Mouse (Mus musculus) monocyte, adult 5-6 weeks (primary cell): ENCODE measurements around the gene Tnfrsf1a. TPM values are rescaled to one million over a fixed set of nuclear protein-coding genes. Genes with fewer than 3 reads are reported as not detected.
A peak's percentile ranks its signal among the peaks of the same experiment; 100 is the strongest.

Experiments
- ATAC-seq: fragments of 153-309, 156-312 bp; replicated peaks from 2 replicates; pipeline ENCODE4 v1.8.0; 2017; ENCODE audit warnings: mild to moderate bottlenecking; ENCODE audit not compliant: low TSS enrichment, insufficient number of reproducible peaks, severe bottlenecking, poor library complexity, low FRiP score
- total RNA-seq: library from RNA; stranded (forward); fragments of 200-1000, 200-491, 200-594 nt; gene quantifications from 3 replicates; pipeline ENCODE4 v1.2.3, GENCODE M21; 2017

The Tnfrsf1a gene
- total RNA-seq, 1 experiment from 2014 or later, result 101 TPM

DNA sequence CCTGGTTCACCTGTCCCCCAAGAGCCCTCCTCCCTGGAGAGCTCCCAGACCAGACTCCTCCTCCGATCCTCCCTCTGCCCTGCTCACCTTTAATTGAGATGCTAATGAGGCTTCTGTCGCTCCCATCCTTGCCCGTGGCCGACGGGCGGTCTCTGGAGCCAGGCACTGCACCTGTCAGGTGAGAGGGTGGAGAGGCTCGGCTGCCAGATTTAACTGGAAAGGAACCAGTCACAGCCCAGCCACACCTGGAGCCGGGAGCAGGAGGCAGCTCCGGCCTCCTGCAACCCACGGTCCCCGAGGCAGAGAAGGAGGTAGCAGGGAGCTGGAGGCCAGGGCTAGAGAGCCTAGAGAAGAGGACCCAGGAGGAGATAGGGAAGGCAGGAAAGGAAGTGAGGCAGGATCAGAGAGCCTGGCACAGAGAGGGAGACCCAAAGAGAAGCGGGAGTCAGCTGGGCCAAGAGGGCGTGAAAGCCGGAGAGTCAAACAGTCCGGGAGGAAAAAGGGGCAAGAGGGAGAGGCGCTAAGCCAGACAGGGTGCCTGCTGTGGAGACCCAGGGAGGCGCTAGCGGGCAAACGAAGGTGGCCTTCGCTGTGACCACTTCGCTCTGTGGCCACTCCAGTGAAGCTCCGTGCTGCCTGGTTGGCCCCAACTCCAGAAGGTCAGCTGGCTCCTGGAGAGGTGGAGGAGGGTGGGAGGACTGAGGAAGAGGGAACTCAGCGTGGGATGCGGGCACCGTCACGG is 27.9 kb upstream of the Tnfrsf1a start:
- no peak for ATAC-seq

DNA sequence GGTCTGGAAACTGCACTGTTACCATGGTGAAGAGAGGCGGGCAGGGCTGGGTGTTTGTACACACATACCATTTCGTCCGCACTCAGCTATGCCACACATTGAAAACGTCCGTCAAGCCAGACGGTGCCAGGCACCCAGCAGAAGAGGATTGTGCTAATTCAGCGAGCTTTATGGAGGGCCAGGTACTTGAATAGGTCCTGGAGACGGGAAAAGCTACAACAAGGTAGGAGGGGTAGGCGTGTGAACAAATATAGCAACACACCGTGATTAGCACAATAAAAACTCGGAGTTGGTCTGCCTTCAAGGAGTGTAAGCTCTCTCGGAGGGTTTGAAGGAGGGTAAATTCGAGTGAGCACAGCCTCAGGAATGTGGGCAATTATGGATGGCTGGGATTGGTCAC is 26.4 kb upstream of the Tnfrsf1a start:
- ATAC-seq, result no peak

DNA sequence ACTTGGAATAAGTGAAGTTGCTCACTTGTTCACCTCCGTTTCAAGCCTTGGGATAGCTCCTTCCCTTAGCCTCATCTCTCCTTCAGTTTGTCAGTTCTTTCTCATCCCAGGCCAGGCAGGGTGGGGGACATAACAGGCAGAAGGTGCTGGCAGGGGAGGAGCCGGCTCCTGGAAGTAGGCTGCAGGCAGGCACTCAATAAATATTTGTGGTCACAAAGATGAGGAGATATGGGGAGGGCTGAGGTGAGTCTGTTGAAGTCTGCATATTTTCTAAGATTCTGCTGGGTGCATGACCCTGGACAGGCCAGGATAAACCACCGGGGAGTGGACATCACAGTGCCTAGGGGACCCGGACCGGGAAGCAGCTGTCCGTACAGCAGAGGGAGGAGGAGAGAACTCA is 25.6 kb upstream of the Tnfrsf1a start:
- ATAC-seq, result no peak

DNA sequence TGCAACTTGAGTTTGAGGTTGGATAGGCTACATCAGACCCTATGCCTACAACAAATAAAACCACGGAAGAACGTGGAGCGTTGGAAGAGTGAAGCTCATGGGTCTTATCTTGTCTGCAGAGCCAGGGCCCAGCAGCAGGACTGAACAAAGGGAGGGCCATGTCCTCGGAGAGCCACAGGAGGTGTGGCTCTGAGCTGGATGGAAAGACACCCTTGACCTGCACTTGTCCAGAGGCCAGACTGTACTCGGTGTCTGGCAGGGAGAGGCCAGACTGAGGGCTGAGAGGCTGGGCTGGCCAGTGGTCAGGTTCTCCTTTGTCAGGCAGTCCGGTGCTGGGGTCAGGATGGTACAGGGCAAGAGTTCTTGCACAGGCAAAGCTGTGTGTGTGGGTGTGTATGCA is 23.8 kb upstream of the Tnfrsf1a start:
- ATAC-seq, result no peak

DNA sequence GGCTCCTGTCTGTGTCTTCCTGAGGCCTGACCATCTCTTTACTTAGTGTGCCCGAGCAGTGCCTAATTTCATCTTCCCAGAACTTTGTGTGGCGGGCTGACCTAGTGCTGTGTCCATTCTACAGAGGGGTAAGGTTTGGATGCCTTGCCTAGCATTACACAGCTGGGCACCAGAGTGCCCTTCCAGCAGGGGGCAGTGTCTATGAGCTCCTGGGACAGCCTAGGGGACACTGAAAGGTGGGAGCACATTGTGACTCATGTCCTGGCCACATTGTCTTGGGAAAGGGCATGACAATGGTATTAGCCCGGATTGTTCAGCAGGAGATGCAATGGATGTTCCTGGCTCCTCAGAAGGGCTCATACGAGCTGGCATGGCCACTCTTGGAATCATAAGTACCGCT is 20.9 kb upstream of the Tnfrsf1a start:
- peak; percentile 60 for ATAC-seq

DNA sequence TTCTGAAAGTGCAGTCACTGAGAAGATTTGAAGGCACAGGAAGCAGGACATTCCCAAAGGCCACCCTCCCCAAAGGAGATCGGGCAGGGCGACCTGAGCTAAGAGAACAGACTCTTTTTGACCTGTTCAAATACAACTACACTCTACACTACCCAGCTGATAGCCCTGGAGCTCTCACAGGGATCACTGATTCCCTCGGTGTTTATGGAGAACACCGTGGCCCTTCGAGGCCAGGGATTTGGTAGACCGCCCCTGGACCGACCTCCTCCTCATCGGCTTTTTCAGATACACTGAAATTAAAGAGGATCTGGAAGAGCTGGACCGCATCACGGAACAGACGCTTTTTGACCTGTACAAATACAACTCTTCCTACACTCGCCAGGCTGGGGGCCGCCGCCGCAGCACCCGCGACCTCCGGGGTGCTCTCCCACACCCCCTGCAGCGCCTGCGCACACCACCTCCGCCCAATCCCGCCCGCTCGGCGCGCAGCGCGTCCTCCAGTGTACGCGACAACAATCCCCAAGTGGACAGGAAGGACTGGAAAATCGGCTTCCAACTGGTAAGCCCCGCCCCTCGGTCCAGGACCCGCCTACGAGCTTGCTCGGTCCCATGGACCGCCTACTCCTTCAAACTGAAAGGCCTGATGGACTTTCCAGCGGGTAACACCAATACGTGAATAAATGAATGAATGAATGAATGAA is 18.4 kb upstream of the Tnfrsf1a start:
- ATAC-seq, result 0 out of 2 replicates have a peak, but pooled peaks have one; percentile 11

DNA sequence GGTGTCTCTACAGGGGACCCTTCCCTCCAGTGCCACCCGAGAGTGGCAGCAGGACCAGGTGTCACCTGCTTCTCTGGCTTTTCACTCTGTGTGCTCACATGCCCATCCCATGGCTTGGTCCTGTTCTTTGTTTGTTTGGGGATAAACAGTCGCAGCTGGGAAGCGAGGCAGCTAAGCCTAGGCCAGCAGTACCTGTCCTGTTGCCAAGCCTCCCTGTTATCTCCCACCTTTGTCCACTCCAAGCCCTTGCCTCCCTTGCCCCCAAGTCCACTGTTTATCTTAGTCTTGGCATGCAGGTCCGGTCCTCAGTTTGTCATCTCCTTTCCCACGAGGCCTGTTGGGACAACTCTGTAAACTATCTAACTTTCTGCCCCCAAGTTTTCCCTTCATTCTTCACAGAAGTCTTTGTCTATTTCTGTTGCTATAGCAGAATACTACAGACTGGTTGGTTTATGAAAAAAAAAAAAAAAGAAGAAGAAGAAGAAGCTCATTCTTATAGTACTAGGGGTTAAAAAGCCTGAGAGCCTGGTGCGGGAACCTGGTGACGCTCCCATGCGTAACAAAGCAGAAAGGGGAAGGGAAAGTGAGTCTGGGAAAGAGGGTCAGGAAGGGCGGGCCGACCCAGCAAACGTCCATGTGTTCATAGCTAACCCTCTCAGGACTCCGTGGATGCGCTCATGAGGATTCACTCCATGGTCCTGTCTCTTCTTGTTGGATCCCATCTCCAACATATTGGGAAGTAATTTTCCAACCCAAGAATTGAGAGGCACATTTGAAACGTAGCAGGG is 15.9 kb upstream of the Tnfrsf1a start:
- ATAC-seq, result peak; percentile 77

DNA sequence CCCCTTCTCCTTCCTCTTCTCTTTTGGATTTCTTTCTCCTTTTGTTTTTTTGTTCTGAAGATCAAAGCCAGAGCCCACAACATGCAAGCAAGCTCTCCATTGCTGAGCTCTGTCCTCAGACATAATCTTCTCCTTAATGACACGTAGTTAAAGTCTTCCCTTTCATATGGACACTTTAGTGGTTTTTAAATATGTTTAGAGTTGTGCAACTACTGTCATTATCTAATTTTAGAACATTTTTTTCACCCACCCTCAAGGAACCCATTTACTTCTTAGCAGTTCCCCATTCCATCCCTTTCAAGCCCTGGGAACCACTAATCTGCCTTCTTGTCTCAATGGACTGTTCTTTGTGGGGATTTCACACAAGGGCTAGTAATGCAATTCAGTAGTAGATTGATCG is 14.8 kb upstream of the Tnfrsf1a start:
- ATAC-seq, result peak; percentile 41

DNA sequence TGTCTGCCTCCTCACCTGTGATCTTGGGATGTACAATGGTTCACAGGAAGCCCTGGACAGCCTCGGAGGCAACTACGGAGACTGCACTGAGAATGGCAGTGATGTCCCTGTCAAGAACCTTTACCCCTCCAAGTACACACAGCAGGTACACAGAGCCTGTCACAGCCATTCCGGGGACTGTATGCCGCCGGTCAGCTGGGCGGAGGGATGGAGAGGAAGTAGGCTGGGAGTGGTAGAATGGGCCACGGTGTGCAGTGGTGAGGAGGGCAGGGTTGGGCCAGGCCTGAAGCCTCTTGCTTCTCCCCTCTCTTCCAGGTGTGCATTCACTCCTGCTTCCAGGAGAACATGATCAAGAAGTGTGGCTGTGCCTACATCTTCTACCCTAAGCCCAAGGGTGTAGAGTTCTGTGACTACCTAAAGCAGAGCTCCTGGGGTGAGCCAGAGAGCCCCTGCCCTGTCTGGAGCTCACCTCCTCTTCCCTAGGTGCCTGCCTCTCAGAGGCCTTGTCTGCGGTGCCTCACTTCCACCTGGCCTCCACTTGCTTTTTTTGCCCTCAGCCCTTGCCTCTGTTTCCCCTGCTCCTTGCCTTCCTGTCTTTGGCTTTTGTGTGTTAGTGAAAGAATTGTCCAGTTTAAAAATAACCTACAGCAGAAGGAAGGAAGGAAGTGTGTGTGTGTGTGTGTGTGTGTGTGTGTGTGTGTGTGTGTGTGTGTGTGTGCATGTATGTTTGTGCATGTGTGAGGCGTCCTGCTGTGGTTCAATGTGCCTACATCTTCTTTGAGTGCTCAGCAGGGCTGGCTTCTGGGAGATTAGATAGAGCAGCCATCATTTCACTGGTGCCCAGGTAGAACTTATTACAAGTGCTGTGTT is 10.1 kb upstream of the Tnfrsf1a start:
- no peak for ATAC-seq

DNA sequence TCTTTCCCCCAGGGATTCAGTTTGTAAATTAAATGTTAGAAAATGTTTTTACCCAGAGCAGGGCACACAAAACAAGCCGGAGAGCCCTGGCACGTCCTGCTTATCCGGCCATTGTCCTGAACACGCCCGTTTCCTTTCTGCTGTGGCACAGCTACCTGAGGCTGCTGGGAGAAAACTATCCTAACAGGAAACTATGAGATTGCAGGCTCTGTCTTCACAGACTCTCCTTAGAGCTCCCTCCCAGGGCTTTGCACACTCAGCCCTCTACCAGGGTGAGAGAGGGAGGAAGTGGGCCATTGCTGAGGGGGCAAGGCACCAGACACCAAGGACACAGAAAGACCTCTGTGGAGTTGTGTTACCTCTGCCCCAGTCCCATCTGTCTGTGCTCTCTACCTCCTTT is 8.9 kb upstream of the Tnfrsf1a start:
- ATAC-seq, result no peak

DNA sequence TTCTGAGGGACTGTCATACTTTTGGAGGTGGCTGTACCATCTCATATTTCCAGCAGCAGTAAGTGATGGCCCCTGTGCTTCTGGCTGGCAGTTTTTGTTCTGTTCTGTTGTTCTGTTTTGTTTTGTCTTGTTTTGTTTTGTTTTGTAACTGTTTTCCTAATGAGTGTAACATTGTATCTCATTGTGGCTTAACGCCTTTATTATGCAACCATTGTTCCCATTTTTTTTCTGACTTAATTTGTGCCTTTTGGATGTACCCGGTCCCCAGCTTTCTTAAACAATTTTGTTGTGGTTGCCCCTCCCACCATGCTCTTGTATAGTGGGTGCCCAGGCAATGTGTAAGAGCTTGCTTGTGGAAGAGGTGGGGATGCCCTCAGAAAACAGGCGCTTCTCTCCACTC is 7.0 kb upstream of the Tnfrsf1a start:
- peak; percentile 46; the same call in 1 of the 2 replicates for ATAC-seq

DNA sequence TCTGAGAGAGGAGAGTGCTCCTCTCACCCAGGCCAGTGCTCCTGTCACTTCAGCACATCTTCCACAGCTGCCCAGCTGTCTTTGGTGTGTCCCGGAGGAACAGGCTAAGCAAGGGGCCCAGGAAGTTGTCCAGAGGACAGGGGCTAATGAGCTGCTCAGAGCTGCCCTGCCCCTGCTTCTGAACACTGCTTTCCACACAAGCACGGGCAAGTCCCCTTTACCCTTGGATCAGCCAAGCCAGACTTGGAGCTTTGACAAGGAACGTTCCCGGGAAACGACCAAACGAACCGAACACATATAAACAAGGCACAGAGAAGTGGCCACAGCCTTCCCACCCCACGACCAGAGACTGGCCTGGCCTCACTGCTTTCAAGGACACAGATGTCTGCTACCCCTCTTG is 5.1 kb upstream of the Tnfrsf1a start:
- ATAC-seq, result no peak

DNA sequence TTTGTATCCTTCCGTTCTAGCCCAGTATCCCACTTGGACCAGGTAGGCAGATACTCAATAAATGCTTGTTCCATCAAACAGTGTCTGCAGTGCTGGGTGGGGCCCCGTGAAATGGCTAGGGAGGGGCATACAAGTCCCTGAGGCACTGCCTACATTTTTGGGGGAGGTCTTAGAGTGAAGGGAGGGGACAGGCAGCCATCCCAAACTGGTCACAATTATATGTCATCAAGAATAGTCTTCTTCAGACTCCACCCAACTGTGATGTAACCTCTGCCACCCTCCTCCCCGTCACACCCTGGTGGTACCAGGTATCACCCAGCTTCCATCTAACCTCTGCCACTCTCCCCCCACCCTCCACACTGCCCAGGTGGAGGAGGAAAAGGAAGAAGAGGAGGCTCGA is 4.3 kb upstream of the Tnfrsf1a start:
- ATAC-seq, result peak; percentile 54

DNA sequence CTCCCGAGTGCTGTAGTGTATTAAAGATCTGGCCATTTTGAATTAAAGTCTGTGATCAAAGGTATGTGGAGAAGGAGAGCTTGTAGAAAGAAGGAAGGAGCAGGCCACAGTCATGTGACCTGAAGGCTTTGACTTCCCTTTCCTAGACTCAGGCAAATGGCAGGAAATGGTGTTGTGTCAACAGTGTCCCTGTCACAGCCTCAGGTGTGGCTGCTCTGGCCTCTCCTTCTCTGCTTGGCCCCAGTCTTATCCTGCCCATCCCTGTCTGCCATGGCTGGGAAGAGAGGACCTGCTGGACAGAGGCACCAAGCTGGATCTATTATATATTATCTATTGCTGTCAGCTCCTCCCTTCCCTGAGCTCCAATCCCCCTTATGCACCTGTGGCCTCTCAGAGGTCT is 3.5 kb upstream of the Tnfrsf1a start:
- ATAC-seq, result peak; percentile 42

DNA sequence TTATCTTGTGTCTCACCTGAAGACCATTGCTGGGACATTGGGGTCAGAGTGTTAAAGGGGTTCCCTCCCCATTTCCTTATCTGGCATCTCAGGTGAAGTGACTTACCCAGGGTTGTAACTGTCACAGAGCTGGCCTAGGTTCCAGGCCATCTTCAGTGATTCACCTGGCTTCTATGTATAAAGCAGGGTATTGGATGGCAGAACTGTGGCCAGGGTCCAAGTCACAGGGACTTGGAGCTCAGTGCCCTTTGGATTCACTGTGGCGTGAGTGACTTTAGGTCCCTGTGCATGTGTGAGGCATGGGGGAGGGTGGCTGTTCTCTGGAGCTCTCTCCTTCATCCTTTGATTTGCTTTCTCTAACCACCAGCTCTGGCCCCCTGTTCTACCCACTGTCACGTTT is 3.1 kb upstream of the Tnfrsf1a start:
- ATAC-seq, result no peak

DNA sequence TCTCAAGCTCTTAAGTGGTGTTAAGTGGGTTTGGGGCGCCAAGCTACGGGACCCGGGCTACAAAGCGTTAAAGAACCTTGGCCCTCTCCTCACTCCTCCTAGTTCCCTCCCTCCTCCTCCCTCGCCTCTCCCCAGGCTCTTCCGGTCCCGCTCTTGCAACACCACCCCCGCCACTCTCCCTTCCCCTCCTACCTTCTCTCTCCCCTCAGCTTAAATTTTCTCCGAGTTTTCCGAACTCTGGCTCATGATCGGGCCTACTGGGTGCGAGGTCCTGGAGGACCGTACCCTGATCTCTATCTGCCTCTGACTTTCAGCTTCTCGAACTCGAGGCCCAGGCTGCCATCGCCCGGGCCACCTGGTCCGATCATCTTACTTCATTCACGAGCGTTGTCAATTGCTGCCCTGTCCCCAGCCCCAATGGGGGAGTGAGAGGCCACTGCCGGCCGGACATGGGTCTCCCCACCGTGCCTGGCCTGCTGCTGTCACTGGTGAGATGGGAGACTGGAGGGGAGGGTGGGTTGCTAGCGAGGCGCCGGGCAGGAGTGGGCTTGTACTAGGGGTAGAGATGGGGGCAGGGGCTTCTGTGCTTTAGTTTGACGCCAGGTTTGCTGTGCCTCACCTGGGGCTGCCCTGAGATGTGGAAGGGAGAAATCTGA is 541 bp downstream of the Tnfrsf1a start:
- ATAC-seq, result peak; percentile 63

DNA sequence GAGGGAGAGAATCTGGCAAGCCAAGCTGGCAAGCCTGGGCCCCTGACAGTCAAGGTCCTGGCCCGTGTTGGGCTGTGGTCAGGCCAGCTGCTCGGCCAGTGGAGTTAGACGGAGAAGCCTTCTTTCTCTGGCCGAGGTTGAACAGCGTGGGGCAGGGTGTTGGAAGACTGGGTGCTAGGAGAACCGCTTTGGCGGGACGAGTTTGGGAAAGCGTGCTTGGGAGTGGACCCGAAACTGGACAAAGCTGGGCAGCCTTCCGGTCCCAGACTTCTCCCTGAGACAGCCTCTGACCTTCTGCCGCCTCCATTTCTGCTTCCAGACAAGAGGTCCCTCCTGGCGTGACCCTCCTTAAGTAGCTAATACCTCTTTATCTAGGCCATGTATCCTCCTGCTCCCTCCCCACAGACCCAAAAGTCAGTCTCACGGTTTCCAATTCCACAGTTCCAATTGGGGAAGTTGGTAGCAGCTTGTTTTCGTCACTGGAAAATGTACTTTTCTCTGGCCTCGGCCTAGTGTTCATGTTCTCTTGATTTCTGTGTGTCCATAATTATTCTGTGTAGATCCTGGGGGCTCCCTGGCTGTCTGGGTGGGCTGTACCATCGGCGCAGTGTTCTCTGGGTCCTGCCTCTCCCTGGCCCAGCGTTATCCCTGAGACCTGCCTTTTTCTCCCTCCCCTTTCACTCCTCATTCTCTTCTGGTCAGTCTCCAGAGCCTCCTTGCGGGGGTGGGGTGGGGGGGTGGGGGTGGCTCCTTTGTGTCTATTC is 1.3 kb downstream of the Tnfrsf1a start:
- 0 out of 2 replicates have a peak, but pooled peaks have one; percentile 2 for ATAC-seq

DNA sequence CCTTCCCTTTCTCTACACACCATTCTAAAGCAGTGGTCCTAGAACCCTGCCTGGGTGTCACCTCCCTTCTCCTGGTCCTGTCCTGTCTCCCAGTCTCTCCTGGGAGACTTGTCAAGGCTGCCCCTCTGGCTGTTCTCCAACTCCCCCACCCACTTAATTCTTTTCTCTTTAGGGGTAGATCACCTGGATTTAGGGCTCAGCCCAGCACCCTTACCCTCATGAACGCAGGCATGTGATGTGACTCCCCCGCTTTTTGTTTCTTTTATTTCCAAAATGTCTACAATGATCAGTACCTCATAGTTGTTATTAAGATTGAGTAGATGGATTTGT is 1.8 kb downstream of the Tnfrsf1a start:
- ATAC-seq, result no peak
